Mouse (Mus musculus) erythroblast, embryonic 14.5 days (primary cell): ENCODE measurements around the gene Gm10295. TPM values are rescaled to one million over a fixed set of nuclear protein-coding genes. Genes with fewer than 3 reads are reported as not detected.

Source experiments
- H3K27me3 ChIP-seq: 2 replicates; pipeline ENCODE4 v1.6.1; 2012; ENCODE audit warnings: inconsistent platforms; ENCODE audit not compliant: control insufficient read depth
- H3K36me3 ChIP-seq: 2 replicates; pipeline ENCODE4 v1.6.1; 2012; ENCODE audit warnings: mild to moderate bottlenecking, inconsistent platforms; ENCODE audit not compliant: control insufficient read depth
- H3K4me1 ChIP-seq: 2 replicates; pipeline ENCODE4 v1.6.1; 2012; ENCODE audit warnings: inconsistent platforms; ENCODE audit not compliant: control insufficient read depth
- H3K4me3 ChIP-seq: replicated peaks from 2 replicates; pipeline ENCODE3; 2012; ENCODE audit warnings: moderate library complexity, mild to moderate bottlenecking, inconsistent platforms
- H3K9me3 ChIP-seq: 2 replicates; pipeline ENCODE4 v1.6.1; 2012; ENCODE audit warnings: low read length, inconsistent platforms, mixed read lengths; ENCODE audit not compliant: control insufficient read depth
- GATA1 ChIP-seq: IDR thresholded peaks from 2 replicates; pipeline ENCODE4 v1.6.1; 2012; ENCODE audit warnings: low read length, inconsistent platforms, mixed read lengths
- TAL1 ChIP-seq: IDR thresholded peaks from 3 replicates; pipeline ENCODE4 v1.6.1; 2012; ENCODE audit warnings: low read length, inconsistent platforms, mixed read lengths
- polyA plus RNA-seq: library from polyadenylated mRNA; stranded (reverse); fragments of >175 nt; gene quantifications from 2 replicates; pipeline ENCODE4 v1.2.3, GENCODE M21; 2012

Gm10295 gene
- polyA plus RNA-seq, 1 experiment, result not detected

DNA sequence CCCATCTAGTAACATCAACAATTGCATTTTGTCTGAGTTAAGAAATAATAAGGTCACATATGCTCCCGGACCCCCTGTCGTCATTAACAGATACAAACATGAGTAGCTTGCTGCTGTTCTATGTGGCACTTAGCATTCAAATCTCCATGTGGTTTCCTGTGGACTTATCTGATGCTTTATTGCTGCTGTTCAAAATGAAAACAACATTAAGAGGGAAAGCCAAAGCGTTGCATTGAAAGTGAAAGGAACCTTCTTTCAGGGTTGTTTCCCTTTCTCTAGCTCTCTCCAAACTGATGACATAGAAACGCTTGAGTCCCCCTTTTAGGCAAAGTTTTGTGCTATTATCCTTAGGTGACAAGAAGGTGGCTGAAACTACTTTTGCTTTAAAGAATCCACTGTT is 48.6 kb downstream of the Gm10295 start:
- Histone ChIP-seq H3K9me3 (no peaks in the 10 kb centered on the region), H3K36me3 (no peaks in the 10 kb centered on the region), H3K4me3 (no peak overlapping the region), H3K27me3 (no peaks in the 10 kb centered on the region), H3K4me1 (no peaks in the 10 kb centered on the region)
- TF ChIP-seq TAL1 (no peak), GATA1 (no peak)
